In the genomic region with DNA sequence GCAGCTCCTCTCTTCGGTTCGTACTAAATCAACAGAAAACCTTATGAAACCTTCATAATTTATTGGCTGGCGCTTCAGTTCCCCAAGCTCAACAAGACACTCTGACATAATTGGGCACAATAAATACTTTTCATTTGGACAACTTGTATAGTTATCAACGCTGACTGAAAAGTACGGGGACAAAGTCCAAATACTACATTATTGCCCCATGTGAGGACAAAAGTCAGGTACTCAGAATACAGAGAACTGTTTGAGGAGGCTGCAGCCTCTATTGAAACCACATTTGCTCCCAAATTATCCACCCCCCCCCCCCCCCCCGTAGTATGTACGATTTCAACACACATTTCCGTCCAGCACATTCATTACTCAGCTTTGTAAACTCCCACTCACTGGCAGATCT, we compare ENCODE assay signal across 28 mouse cellular contexts. TPM values are rescaled to one million over a fixed set of nuclear protein-coding genes. Genes with fewer than 3 reads are reported as not detected.
"Had no signal": no experiment of that assay in that cellular context is flagged by ENCODE, and none has a peak within 500 bp of the region (broad histone marks: within the 10 kb centered on the region; RNA-seq: fewer than 3 reads in every experiment).

No protein-coding gene starts in this region.

- ATAC-seq: midbrain, embryonic 15.5 days had no signal

- DNase-seq: kidney, adult 8-10 months; kidney, postnatal 10 days; kidney, postnatal 36 days; layer of hippocampus, postnatal 36 days; left cerebral cortex, postnatal 4 days; lung, adult 18-20 months; lung, postnatal 10 days; lung, postnatal 36 days; right cerebral cortex, adult 18-20 months; right cerebral cortex, postnatal 14 days; right cerebral cortex, postnatal 4 days; spleen, adult 18-20 months; thymus, postnatal 25 days had no signal

- H3K9ac ChIP-seq: kidney, embryonic 15.5 days; limb, embryonic 12.5 days; limb, embryonic 15.5 days; lung, embryonic 15.5 days; midbrain, embryonic 12.5 days; midbrain, embryonic 15.5 days; neural tube, embryonic 12.5 days; neural tube, embryonic 15.5 days; stomach, embryonic 15.5 days had no signal

- H3K4me3 ChIP-seq: kidney, embryonic 15.5 days; left cerebral cortex, adult 2 months; limb, embryonic 12.5 days; limb, embryonic 15.5 days; lung, embryonic 15.5 days; midbrain, embryonic 12.5 days; midbrain, embryonic 15.5 days; neural tube, embryonic 12.5 days; neural tube, embryonic 15.5 days; stomach, embryonic 15.5 days had no signal

- H3K4me2 ChIP-seq: kidney, embryonic 15.5 days; limb, embryonic 12.5 days; limb, embryonic 15.5 days; lung, embryonic 15.5 days; midbrain, embryonic 12.5 days; midbrain, embryonic 15.5 days; neural tube, embryonic 12.5 days; neural tube, embryonic 15.5 days; stomach, embryonic 15.5 days had no signal

- H3K27me3 ChIP-seq: limb, embryonic 12.5 days; limb, embryonic 15.5 days; lung, embryonic 15.5 days; midbrain, embryonic 12.5 days; midbrain, embryonic 15.5 days; neural tube, embryonic 12.5 days; neural tube, embryonic 15.5 days; stomach, embryonic 15.5 days had no signal

- H3K36me3 ChIP-seq: kidney, embryonic 15.5 days; limb, embryonic 12.5 days; limb, embryonic 15.5 days; lung, embryonic 15.5 days; midbrain, embryonic 12.5 days; midbrain, embryonic 15.5 days; neural tube, embryonic 12.5 days; neural tube, embryonic 15.5 days; stomach, embryonic 15.5 days had no signal

- H3K27ac ChIP-seq: kidney, embryonic 15.5 days; left cerebral cortex, adult 2 months; limb, embryonic 12.5 days; limb, embryonic 15.5 days; lung, embryonic 15.5 days; midbrain, embryonic 12.5 days; midbrain, embryonic 15.5 days; neural tube, embryonic 12.5 days; neural tube, embryonic 15.5 days; stomach, embryonic 15.5 days had no signal

- H3K9me3 ChIP-seq: kidney, embryonic 15.5 days; limb, embryonic 12.5 days; limb, embryonic 15.5 days; lung, embryonic 15.5 days; midbrain, embryonic 12.5 days; midbrain, embryonic 15.5 days; neural tube, embryonic 12.5 days; neural tube, embryonic 15.5 days; stomach, embryonic 15.5 days had no signal

- H3K4me1 ChIP-seq: limb, embryonic 15.5 days had no signal

RNA-seq across cellular contexts. Expression of gene F11, which starts 22.5 kb away (rescaled TPM):
- total RNA-seq: layer of hippocampus, adult 8-10 months; layer of hippocampus, postnatal 10 days; layer of hippocampus, postnatal 36 days; left cerebral cortex, adult 2 months; left cerebral cortex, postnatal 10 days; left cerebral cortex, postnatal 4 days had no signal
- polyA plus RNA-seq: intestine, embryonic 14.5 days; limb, embryonic 12.5 days; lung, embryonic 15.5 days; midbrain, embryonic 12.5 days; midbrain, embryonic 15.5 days; neural tube, embryonic 12.5 days; neural tube, embryonic 15.5 days; thymus, postnatal 0 days had no signal

RNA-seq across cellular contexts. Expression of gene Klkb1, which starts 55.3 kb away (rescaled TPM):
- total RNA-seq: layer of hippocampus, postnatal 36 days; left cerebral cortex, adult 2 months had no signal
- polyA plus RNA-seq: intestine, embryonic 14.5 days; limb, embryonic 12.5 days; limb, embryonic 15.5 days; lung, embryonic 15.5 days; midbrain, embryonic 12.5 days; neural tube, embryonic 12.5 days; thymus, postnatal 0 days had no signal
